Mouse (Mus musculus) urinary bladder, postnatal 14 days (tissue): Measurements from ENCODE around the gene Otub1.
A peak's percentile ranks its signal among the peaks of the same experiment; 100 is the strongest.

Experiments used
- DNase-seq: peaks from one replicate; pipeline ENCODE4 v3.0.0; 2021; ENCODE audit warnings: low spot score

Gene Otub1

DNA sequence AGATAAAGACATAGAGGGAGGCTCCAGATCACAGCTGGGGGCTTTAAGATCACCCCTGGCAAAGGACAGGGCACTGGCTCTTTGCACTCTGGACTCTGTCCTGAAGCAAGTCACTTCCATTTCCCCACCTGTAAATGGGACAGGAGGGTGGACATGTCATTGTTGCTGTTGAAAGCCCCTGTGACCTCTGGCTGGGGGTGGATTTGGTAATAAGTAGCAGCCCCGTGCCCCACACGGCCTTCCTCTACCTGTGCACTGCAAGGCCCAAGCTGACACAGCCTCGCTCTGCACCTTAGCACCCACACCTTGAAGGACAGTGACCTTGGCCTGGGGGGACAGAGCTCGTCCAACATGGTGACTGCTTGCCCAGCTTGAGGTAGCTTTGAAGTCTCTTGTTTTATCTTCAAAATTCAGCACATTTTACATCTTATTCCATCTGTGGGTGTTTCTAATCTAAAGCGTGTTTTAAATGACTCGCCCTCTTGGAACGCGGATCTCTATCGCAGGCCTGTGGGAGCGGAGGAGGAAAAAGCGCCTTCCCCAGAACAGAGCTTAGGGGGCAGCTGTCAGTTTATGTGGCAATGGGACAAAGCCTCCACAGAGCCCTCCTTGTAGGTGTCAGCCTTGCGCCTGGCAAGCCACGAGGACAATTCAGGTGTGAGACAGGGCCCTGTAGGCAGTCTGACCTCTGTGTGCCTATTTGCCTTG lies 28.2 kb downstream of the Otub1 start:
- peak; percentile 52 for DNase-seq

DNA sequence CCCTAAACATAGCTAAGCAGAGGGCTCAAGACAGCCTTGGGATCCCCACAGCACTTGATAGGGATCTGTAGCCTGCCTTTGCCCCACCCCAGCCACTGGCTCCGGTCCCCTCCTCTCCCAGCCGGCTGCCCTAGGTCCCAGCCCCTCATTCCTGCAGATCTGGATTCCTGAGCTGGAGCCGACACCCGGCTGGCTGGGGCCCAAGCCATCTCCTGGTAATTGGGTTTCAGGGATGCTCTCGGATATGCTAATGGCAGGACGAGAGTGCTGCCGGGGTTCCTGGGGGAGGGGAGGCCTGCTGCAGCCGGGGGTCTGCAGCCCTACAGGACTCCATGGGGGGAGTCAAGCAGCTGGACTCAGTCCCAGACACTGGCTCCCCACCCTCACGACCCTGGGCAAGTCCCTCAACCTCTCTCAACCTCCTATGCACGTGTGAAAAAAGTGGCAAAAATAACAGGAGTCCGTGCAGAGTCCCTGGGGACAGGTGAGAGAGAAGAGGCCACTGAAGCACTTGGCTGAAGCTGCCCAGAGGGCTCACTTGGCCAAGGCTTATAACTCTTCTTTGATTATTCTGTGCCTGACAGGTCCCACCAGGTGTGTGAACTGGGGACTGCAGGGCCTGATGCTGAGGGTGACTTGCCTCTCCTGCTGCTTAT lies 29.9 kb downstream of the Otub1 start:
- DNase-seq, result peak; percentile 44

DNA sequence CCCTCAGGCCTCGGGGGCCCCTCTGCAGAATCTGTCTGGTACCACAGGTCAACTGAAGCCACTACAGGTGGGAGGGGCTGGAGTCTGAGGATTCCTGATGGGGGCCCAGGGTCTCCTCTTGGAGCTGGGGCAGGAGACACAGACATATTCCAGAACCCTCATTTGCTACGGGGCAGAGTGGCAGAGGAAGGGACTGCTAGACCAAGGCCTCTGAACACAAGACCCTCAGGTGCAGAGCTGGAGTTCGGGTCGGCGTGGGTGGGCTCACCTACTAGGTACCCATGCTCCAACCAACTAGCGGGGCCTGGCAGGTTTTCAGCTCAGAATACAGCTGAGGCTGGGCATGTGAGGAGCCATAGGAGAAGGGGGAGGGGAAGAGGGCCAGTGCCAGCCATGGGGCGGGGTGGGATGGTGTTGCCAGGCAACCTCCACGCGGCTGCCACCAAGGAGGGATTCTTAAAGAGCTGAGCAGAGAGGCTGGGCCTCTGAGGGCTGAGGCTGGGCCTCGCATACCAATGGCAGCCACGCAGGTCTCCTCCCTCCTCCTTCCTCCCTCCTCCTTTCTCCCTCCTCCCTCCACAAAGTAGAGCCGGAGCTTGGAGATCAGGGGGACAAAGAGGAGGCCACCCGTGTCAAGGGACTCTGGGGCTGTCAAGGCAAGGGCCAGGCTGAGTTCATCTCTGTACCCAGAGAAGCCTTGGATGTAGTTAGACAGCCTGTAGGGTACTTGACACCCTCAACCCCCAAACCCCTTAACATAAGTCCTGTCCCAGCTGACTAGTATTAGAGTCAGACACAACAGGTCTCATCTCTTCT lies 33.9 kb downstream of the Otub1 start:
- DNase-seq, result no peak

- no peak for DNase-seq
These were observed 34.7 kb downstream of the Otub1 start for GRCm38 (mm10) chr19:7171447-7171846.

- no peak for DNase-seq
These were observed 35.2 kb downstream of the Otub1 start for GRCm38 (mm10) chr19:7170916-7171315.

DNA sequence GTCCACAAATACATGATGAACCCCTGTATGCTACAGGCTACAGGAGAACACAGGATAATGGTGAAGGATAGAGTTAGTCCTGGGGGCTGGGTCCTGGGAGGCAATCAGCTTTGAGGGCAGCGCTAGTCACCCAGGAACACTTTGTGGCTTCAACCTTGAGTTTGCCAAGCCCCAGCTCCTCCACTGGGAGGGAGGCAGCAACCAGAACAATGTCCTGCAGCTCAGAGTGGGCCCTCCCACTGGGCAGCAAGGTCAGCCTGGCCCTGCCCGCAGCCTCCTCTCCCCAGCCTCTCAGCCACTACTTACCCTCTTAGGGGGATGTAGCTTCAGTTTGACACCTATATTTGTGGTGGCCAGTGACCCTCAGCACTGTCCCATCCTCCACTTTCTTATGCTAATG lies 37.7 kb downstream of the Otub1 start:
- DNase-seq, result no peak

DNA sequence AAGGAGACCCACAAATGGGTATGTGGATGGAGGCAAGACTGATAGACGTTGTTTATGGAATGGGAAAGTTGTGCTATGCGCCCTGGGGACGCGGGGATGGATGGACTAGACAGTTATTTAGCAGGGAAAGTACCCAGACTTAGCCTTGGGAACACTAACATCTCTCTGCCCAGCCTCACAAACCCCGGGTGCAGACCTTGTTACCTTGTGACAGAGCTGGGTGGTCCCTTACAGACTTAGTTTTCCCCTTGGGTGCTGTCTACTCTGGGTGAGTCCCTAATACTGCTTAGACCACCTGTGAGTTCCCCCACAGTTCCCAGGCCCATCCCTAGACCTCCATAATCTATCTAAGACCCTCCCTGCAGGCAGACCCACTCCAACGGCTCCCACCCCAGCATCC lies 39.3 kb downstream of the Otub1 start:
- DNase-seq, result no peak

GRCm38 (mm10) chr19:7166200-7166711 lies 39.9 kb downstream of the Otub1 start:
- no peak for DNase-seq

GRCm38 (mm10) chr19:7165509-7166199 lies 40.5 kb downstream of the Otub1 start:
- DNase-seq, result no peak

GRCm38 (mm10) chr19:7164820-7165323 lies 41.2 kb downstream of the Otub1 start:
- DNase-seq, result no peak

DNA sequence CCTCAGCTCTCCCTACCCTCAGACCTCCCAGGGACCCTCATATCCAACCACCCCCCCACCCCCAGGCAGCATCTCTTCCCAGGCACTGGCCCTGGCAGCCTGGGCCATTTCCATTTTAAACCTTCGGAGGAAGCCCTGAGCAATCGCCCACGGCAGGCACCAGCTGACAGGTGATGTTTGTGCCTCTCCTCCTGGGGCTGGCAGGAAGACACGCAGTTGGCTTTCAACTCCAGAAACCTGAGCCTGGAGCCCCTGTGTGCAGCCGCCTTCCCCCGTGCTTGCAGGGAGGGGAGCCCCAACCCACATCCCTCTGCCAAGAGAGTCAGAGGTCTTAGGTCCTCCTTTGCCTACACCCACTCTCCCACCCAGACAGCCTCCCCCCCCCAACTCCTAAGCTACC lies 41.9 kb downstream of the Otub1 start:
- no peak for DNase-seq

GRCm38 (mm10) chr19:7161064-7161463 lies 45.1 kb downstream of the Otub1 start:
- DNase-seq, result no peak

- DNase-seq, result no peak
These were observed 45.8 kb downstream of the Otub1 start for GRCm38 (mm10) chr19:7160151-7160906.

DNA sequence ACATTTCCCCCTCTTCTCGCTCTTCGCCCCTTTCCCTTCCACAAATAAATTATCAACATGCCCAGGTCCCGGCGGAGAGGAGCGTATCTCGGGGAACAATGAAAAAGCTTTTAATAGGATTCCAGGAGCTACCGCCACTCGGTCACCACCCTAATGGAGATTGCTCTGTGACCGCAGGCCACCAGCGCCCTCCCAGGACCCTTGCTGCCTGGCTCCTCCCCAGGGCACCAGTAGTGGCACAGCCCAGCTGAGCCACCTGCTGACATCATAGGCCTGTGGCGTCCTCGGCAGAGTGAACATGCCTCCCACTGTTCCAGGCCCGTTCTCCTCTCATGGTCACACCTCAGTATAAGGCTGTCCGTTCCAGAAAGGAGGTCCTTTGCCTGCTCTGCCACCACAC lies 48.4 kb downstream of the Otub1 start:
- DNase-seq, result no peak

DNA sequence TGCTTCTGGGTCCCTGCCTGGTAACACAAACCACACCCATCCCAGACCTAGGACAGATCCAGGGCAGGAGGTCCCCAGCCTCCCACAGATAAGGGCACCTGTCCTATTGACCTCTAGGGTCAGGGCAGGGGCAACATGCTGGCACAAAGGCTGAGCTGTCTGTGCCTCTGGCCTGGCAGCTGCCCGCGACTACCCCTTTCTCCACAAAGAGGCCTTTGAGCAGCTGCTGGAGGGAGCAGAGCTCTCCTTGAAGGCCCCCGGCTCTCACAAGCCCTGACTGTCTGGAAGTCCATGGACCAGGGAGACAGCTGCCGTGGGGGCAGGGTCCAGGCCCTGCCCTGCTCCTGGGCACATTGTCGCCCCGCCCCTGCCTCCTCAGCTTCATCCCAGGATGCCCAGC lies 50.9 kb downstream of the Otub1 start:
- no peak for DNase-seq

DNA sequence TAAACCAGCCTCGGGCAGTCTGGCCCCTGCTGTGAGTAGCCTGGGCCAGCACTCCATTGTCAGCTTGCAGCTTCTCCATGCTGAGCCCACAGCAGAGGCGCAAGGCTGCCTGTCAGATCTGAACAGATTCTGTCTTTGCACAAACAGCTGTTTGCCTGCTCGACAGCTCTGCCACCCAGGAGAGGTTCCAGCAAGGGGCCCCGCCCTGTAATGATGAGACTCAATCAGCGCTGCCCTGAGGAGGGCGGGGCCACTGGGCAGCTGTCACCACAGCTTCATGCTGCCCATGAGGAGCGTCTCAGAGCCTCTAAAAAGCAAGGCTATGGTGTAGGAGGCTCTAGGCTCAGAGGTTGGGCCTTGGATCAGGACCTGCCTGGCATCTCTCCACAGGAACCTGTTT lies 52.9 kb downstream of the Otub1 start:
- DNase-seq, result no peak

DNA sequence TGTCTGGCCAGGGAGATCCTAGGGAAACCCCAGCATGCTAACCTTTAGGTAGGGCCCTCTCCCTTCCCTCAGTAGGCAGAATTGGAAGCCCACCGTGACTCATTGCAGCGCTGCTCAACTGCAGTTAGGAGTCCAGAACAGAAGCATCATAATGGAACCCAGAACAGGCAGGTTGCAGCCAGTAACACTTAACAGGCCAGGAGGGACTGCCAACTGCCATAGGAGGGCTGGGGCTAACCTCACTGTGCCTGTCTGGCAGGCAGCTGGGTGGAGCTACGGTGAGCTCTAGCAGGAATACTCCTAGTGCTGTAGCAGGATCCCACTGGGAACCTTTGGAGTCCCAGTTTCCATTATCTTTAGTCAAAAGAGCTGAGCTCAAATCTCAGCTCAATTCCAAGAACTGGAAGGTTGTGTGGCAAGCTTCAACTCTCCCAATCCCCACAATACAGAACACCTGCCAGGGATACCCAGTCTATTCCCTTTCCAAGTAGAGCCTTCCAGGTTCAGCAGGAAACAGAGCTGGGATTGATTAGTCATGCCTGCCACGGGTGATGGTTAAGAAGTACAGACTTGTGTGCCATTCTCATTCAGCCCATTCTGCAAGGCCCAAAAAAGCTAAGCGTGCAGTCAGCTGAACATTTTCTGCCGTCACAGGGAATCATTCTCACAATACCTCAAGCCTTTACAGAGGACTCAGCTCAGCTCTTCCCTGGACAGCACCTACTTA lies 54.0 kb downstream of the Otub1 start:
- no peak for DNase-seq

DNA sequence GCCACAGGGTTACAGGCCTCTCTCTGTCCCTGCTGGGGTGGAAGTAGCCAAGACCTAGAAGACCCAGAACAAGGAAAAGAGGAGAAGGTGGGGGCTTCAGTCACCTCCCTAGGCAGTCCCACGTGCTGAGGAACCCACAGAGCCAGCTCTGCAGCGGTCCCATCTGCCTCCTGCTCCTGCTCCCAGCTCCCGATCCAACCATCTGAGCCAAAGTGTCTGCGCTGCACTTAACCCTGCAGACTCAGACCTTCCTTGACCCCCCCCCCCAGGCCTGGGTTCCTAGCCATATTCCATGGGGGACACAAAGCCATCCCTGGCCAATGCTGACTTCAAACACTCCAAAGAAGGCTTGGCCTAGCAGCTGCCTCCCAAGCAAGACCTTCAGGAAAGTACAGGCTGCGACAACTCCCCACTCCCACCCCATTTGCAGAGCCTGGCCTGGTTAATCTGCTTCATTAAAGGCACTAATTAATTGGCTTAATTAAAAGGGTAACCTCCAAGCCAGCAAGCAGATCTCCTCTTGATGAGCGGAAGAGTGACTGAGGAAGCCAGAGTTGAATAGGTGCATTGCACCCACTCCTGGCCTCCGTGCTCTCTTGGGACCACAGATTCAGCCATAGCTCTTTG lies 54.7 kb downstream of the Otub1 start:
- DNase-seq, result no peak

DNA sequence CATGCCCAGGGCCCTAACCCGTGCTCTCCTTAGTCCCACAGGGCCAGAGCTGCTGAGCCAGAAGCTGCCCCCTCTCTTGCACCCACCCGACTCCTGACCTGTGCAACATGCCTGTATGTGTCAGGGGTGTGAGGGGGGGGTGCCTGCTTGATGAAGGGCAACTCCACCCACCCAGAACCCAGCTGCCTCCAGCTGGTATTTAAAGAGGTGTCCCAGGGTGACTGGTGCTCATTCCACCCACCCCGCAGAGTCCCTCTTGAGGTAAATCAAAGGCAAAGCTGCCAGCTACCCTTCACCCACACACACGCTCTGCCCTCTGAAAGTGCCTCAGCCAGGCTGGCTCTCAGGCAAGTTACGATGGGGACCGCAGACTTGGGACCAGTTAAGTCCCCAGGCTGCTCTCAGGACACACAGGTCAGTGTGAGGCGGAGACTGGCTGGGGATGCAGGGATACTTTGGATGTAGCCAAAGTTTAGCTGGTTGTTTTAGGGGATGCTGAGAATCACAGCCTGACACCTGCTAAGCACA lies 56.9 kb downstream of the Otub1 start:
- no peak for DNase-seq

- DNase-seq, result no peak
These were observed 57.5 kb downstream of the Otub1 start for GRCm38 (mm10) chr19:7148541-7149085.
